Mouse (Mus musculus) urinary bladder, adult 2 months (tissue): ENCODE measurements around the gene Phactr1. TPM values are rescaled to one million over a fixed set of nuclear protein-coding genes. Genes with fewer than 3 reads are reported as not detected.

ENCODE experiments used
- DNase-seq: peaks from one replicate; pipeline ENCODE4 v3.0.0; 2022; ENCODE audit warnings: low spot score
- polyA plus RNA-seq: library from polyadenylated mRNA; depleted of rRNA; stranded (reverse); fragments of >200 nt; gene quantifications from 2 replicates; pipeline ENCODE4 v1.2.3, GENCODE M21; 2012

Phactr1 gene
- polyA plus RNA-seq, 1 experiment = 5.5 TPM

DNA sequence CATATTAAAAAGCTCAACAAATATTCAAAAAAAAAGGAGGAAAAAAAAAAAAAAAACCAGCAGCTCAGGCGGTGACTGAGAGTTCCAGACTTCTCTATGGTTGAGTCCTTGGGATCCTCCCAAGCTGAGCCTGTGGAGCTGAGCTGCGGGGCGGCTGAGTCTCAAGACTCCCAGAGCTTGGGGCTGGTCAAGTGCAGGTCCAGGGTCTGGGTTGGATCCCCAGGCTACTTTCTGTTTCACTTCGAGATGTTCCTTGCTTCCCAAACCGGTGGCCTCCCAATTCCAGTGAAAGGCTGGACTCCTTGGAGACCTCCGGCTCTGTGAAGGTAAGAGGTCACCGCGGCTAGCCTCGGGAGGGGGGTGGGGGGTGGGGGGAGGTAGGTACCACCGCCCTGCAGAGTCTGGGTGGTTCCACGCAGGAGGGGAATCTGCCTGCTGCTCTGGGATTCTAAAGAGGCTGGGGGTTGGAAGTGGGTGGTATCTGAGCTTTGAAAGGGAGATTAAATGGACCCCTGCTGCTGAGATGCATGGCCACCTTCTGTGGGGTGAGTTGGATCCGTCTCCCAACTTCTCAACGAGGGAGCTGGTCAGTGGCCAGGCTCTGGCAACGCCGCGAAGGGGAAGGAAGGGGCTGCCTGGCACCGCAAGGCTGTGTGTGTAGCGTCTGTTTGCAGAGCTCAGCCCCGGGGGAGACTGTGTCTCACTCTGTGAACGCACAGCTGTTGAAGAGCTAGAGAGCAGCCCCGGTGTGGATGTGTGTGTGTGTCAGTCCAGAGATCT is 185.9 kb downstream of the Phactr1 start:
- DNase-seq = peak; percentile 29

DNA sequence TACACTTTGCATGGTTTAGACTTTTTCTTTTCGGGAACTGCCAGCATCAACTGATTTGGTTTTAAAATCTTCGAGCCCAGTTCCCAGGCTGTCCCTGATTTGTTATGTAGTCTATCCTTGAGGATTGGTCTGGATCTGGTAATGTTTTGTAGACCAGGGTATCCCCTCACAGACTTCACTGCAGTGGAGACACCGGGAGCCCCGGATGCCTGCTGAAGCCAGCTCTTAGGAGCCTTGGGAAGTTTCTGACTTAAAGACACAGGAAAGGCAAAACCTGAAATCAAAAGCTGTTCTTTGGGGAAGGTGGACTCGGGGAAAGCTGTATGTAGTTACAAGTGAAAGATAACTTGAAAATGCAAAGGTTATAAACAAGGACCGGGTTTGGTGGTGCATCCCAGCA is 186.6 kb downstream of the Phactr1 start:
- DNase-seq = no peak

DNA sequence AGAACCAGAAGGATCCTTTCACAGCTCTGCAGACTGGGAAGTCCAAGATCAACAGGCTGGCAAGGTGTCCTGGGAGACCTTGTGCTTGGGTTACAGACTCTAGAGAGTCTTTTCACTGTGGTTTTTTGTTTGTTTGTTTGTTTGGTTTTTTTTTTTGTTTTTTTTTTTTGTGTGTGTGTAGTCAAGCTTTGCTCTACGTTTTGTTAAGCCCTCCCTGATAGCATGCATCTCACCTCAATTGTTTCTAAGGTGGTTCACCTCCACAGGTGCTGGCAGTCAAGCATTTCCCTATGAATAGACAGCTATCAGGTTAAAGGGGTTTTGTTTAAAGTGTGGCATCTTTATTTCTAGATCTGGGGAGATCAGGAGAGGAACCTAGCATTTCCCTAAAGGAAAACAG is 191.7 kb downstream of the Phactr1 start:
- no peak for DNase-seq

- DNase-seq = no peak
Measured at GRCm38 (mm10) chr13:42878346-42878745, 197.9 kb downstream of the Phactr1 start.

DNA sequence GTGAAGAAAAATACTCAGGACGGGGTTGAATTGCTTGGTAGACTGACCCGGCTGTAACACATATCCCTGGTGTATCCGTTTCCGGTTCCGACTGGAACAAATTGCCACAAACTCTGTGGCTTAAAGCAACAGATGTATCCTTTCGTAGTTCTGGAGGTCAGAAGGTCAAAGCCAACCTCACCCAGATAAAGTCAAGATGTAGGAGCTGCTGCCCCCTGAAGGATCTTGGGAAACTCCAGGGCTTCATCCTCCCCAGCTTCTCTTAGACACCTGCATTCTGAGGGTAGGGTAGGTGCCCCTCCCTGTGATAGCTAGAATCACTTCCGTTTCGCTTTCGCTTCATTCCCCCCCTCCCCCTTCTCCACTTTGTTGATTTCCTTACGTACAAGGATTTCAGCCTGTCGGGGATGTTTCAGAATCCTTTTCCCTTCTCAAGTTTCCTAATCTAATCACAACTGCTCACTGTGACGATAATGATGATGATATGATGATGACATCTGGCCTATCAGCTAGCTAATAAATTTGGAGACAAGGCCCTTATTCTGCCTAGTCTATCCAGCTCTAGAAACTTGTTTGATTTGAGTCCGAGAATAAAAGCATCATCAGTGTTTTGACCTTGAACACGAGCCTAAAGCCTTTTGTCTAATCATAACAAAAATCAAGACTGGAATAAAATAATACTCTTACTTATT is 203.8 kb downstream of the Phactr1 start:
- no peak for DNase-seq

DNA sequence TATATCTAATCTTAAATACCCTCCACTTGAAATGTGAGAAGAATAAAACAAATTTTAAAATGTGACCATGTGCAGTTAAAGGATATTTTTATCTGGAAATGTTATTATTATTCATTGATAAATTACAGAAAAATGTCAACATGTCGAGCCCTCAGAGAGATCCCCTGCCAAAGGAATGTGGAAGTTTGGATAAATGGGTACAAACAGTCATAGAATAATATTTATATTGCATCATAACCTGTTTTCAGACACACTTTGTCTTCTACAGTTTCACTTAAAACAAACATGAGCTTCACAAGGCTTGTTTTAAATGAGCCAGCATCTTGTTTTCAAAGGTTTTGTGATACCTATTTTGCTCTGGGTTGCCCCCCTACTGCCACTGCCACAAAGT is 204.3 kb downstream of the Phactr1 start:
- DNase-seq = no peak

DNA sequence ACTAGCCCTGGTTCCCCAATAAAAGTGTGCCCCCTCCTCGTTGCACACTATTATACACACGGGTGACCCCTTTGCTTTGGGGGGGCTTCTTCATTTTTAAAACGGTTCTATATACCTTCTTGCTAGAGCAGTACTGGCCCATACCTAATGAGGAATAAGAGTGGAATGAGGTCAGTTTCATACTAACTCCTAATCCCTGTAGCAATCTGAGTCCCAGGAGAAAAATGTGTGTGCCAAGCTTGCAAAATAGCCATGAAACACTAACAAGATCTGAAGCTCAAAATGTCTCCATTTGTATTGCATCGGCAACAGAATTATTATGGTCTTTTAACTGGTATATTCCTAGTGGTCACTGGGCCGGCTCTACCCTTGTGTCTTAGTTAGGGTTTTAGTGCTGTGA is 207.3 kb downstream of the Phactr1 start:
- DNase-seq = no peak

GRCm38 (mm10) chr13:42889516-42890474 is 209.4 kb downstream of the Phactr1 start:
- DNase-seq = no peak

DNA sequence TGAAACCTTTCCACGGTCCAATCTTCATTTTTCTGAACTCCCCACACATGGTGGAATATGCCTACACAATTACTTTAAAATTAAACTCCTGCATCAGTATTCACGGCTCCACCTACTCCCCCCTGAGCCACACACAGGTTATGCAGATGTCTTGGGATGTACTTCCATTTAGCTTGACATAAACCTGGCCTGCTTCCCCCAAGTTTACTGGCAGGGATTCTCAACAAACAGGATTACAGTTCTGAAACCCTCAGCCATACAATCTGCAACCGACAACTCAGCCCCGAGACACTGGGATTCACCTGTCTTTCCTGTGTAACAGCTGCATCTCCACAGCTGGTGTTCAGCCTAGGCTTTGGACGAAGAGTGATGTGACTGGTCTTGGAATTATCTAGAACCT is 210.2 kb downstream of the Phactr1 start:
- no peak for DNase-seq

DNA sequence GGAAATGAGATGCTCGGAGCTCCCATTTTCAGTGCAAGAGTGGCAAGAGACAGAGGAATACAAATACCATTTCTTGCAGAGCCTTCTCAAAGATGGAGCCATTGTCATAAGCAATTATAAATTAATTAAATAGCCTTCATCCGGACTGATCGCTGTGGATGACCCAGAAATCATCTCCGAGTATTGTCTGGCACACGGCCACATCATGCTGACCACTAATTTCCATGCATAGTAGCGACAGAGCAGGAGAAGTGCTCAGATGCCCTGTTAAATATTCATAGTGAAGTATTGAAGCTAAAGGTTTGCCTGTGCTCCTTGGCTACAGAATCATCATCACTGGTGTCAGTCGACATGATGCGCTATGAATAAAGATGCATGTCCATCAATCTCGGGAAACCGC is 213.6 kb downstream of the Phactr1 start:
- no peak for DNase-seq

GRCm38 (mm10) chr13:42894598-42894997 is 214.2 kb downstream of the Phactr1 start:
- DNase-seq = no peak

GRCm38 (mm10) chr13:42895980-42896379 is 215.6 kb downstream of the Phactr1 start:
- DNase-seq = no peak

GRCm38 (mm10) chr13:42899611-42900010 is 219.2 kb downstream of the Phactr1 start:
- no peak for DNase-seq

DNA sequence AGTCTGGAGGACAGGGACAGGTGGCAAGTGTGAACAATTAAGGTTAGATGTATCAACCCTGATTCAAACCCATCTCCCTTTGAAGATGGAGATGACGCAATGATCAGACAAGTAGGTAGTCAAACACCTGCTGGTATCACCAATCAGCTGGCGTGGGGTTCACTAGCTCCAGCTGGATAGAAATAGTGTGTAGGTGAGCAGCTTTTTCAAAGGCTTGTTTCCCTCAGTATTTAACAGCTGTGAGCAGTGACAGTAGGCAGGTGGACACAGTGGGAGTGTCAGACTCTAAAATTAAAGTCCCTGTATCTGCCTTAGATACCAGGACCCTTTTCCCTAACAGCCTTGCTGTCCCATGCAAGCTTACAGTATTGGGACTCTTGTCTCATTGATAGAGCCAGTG is 221.4 kb downstream of the Phactr1 start:
- DNase-seq = no peak

GRCm38 (mm10) chr13:42902859-42903258 is 222.4 kb downstream of the Phactr1 start:
- DNase-seq = no peak

DNA sequence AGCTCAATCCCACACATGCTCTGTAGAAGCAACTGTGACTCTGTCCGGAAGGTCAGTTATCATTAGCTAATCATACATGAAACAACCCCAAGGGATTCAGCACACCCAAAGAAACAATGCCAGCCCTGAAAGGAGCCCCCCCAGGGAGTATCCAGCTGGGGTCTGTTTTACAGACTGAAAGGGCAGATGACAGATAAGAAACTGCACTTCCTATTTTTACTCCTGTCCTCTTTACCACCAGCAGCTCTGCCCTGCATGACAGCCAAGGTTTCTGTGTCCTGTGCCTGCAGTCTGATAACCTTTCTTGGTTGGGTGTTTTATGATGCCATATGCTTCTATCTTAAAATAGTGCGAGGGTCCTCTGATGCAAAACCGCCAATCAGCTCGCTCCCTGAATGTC is 225.4 kb downstream of the Phactr1 start:
- no peak for DNase-seq

DNA sequence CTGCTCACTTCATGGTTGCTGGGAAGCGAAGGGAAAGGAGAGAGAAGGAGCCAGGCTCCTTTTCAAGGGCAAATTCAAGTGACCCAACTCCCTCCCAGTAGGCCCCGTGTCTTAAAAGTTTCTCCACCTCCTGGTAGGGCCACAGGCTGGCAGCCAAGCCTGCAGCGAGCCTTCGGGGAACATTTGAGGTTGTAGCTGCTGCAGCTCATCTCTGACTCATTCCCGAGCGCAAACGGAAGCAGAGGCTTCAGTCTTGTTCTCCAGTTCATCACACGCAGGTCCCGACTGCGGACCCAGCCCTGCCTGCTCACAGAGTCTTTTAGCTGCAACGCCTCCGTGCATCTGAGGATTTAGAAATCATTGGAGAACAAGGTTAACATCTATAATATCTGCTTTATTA is 226.6 kb downstream of the Phactr1 start:
- no peak for DNase-seq

DNA sequence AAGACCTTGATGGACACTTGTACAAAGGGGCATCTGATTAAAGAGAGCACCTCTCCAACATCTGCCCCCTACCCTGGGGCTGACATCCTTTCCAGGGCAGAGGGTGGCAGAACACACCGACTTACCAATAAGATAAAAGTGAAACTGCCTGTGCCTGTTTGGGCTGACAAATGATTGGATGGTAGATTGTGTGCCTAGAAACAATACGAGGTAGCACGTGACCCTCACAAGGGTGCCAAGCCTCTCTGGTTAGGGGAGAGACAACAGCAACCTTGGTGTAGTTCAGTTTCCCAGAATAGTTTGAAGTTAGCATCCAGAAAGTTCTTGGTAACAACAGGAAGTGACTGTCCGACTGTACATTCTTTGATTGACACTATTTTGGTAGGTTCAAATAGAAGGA is 234.7 kb downstream of the Phactr1 start:
- DNase-seq = no peak

DNA sequence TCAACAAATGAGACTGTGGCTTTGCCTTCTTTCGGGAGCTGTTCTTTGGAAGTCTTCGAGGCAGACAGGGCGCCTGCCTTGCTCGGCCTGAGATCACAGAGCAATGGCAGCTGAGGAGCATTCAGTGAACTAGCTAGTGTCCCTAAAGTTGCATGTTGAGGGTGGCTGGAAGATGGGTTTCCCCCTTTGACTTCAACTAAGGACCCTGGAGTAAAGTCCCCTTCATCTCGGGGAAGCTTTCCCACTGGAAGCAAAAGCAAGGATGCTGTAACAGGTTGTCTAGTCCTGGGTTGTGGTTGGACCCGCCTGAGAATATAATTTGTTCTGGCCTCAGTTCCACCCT is 235.4 kb downstream of the Phactr1 start:
- DNase-seq = no peak

DNA sequence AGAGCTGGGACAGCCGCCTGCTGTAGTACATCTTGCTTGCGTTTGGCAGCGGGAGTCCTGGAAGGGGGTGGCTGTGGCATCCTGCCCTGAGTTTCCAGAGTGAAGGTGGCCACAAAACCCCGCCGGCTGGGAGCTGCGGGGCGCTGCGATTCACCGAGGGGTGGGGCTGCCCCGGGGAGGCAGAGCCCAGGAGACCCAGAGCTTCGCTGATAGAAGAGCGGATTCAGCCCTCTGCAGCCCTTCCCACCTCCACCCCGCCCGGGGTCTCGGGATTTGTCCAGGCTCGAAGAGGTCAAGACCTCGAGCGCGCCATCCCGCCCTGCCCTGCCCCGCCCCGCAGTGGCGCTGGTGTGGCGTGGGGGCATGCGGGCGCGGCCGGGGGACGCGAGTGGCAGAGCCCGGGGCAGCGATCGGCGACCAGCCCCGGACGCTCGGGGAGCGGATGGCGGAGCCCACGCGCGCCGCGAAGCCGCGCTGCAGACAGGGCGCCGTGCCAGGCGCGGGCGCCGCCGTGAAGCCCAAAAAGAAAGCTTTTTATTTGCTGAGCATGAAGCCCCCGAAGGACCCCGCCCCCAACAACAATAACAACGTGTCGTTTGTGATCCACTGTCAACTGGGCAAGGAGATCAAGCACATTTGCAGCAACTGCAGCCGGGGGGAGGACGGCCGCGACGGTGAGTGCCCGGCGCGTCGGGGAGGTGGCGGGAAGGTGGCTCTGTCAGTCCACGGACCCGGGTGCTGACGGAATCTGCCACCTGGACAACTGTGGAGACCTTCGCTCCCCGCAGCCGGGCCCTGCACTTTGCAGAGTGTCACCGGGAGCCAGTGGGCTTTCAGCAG is 236.0 kb downstream of the Phactr1 start:
- DNase-seq = peak; percentile 33

DNA sequence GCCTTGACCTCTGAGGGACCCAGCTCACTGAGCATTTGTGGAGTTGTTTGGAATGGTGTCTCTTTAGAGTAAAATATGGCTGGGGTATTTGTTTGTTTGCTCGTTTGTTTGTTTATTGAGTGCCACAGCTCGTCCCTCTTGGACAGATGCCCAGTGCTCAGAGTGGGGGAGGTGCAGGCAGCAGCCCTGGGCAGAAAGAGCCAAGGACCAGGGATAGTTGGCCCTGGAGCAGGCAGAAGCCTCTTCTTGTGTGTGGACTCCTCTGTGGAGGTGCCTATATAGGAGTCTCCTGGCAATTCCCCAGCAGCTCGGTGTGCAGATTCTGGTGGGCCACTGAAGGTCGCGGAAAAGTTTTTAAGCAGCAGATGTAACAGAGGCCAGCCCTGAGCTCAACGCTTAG is 236.8 kb downstream of the Phactr1 start:
- no peak for DNase-seq

- DNase-seq = no peak
Measured at GRCm38 (mm10) chr13:42920062-42920461, 239.6 kb downstream of the Phactr1 start.
